Mouse (Mus musculus) MN1 (cell line): ENCODE measurements around the gene Dnah17.

Source experiments
- DNase-seq: peaks from one replicate; pipeline ENCODE4 v3.0.0-alpha.2; 2016; ENCODE audit warnings: low spot score

Dnah17 gene

GRCm38 (mm10) chr11:118085176-118085575 is 45.3 kb downstream of the Dnah17 start:
- DNase-seq, result no peak

- no peak for DNase-seq
Observed at GRCm38 (mm10) chr11:118084266-118084665, 46.2 kb downstream of the Dnah17 start.

DNA sequence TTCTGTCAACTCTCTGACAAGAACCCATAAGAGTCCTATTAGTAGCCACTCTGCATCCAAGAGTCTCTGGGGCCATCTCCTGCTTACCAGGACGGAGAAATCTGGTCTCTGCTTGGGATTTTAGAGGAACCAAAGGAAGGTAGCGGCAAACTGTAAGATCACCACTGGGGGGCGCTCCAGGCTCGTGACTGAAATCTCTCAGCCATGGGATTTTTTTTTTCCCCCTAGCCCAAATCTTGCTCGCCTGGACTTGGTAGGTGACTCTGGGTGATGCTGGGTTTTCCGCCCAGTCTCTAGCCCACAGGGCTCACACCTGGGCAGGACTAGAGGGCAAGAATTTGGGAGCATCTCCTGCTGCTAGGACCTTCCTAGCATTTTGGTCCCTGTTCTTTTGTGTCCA is 46.6 kb downstream of the Dnah17 start:
- peak; percentile 65 for DNase-seq

- DNase-seq, result no peak
Observed at GRCm38 (mm10) chr11:118082294-118082693, 48.1 kb downstream of the Dnah17 start.

- DNase-seq, result no peak
Observed at GRCm38 (mm10) chr11:118079750-118080149, 50.7 kb downstream of the Dnah17 start.

DNA sequence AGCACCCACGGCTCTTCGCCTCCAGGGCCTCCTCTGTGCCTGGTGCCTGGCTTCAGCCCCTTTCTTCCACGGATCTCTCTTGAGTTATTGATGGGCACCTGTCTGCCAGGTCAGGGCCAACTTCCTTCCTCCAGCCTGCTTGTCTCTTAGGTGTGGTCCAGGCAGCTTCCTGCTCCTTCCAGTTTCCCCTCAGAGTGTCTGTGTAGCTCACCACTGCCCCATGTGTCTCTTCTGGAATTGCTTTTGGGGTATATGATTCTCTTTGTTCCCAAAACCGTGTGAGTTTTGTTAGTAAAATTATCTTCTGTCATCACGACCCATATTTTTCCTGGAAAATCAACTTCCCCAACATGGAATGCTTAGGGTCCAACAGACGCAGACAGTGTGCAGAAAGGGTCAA is 53.5 kb downstream of the Dnah17 start:
- DNase-seq, result no peak

GRCm38 (mm10) chr11:118075035-118075522 is 55.4 kb downstream of the Dnah17 start:
- peak; percentile 61 for DNase-seq

GRCm38 (mm10) chr11:118071227-118071912 is 59.1 kb downstream of the Dnah17 start:
- DNase-seq, result no peak

DNA sequence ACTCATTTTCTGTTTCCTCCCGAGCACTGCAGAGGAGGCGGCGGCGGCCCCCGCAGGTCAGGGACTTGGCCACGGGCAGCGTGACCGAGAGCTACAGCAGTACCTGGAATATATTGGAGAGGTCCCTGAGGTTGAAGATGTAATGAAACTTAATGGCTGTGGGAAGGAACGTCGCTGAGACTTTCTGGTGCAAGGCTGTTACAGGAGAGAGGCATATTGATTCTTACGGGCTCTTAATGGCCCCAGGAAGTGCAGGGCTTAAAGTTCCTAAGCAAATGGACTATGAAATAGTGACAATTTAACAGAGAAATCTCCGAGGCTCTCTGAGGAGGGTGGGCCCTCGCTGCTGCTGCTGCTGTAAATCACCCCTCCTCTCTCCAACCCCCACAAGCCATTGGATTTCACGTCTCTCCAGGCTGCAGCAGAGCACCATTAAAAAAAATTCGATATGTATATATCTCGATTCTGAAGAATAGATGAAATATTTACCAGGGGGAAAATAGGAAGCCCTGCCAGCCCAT is 61.6 kb downstream of the Dnah17 start:
- no peak for DNase-seq

- no peak for DNase-seq
Observed at GRCm38 (mm10) chr11:118067588-118067987, 62.8 kb downstream of the Dnah17 start.

- no peak for DNase-seq
Observed at GRCm38 (mm10) chr11:118060038-118060437, 70.4 kb downstream of the Dnah17 start.

- peak; percentile 11 for DNase-seq
Observed at GRCm38 (mm10) chr11:118058872-118059271, 71.6 kb downstream of the Dnah17 start.

- DNase-seq, result no peak
Observed at GRCm38 (mm10) chr11:118058367-118058766, 72.1 kb downstream of the Dnah17 start.

DNA sequence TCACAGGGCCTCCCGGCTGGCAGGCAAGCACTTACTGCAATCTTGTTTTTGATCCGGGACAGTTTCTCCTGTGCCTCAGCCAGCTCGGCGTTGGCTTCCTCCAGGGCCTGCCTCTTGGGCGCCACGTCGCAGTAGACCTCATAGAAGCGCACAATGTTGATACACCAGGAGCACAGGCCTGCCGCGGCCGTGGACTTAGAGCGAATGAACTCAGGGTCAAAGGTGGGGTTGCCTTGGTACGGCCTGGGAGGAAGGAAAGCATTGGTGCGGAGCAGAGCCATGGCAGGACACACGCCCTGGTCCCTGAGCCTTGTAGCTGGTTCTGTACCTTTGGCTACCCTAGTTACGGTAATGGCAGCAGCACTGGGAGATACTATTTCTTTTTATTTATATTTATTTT is 80.3 kb downstream of the Dnah17 start:
- no peak for DNase-seq

- DNase-seq, result no peak
Observed at GRCm38 (mm10) chr11:118049641-118050040, 80.8 kb downstream of the Dnah17 start.

DNA sequence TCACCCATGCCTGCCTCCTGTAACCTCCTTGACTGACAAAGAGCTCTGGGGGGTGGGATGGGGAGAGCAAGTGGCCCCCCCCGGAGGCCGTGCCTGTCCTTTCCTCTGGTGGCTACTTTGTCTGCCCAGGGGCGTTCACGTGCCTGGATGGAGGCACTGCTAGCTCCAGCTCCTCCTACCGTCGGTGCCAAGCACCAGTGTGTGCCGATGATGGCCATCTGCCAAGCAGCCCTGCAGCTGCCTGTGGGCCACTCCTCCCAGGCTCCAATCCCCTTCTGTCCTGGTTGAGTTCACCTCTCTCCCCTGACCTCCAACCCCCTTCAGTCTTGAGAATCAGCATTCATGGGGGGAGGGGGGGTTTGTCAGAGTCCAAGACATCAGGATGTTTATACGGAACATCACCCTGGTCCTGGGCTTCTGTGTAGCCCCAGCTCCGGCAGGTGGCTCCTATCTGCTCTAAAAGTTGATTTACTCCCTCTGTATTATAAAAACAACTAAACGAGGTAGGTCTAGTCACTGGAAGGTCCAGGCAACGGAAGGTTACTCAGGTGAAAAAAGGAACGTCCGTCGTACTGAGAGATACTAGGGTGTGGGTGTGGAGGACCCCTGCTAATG is 87.0 kb downstream of the Dnah17 start:
- DNase-seq, result peak; percentile 80

- peak; percentile 48 for DNase-seq
Observed at GRCm38 (mm10) chr11:118042791-118043190, 87.6 kb downstream of the Dnah17 start.

DNA sequence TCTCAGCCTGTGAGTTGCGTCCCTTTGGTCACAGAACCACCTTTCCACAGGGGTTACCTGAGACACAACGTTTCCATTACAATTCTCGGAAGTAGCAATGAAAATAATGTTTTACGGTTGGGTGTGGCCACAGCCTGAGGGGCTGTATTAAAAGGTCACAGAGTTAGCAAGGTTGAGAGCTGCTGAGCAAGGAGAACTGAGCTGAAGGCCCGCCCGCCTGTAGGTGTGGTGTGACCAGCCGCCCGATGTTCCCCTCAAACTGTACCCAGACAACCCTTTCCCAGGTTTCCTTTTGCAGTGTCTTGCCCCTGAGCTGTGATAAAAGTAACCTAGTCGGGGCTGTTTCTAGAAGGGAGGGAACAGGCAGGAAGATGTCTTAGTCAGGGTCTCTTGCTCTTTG is 95.4 kb downstream of the Dnah17 start:
- no peak for DNase-seq

GRCm38 (mm10) chr11:118034395-118034794 is 96.0 kb downstream of the Dnah17 start:
- DNase-seq, result no peak

DNA sequence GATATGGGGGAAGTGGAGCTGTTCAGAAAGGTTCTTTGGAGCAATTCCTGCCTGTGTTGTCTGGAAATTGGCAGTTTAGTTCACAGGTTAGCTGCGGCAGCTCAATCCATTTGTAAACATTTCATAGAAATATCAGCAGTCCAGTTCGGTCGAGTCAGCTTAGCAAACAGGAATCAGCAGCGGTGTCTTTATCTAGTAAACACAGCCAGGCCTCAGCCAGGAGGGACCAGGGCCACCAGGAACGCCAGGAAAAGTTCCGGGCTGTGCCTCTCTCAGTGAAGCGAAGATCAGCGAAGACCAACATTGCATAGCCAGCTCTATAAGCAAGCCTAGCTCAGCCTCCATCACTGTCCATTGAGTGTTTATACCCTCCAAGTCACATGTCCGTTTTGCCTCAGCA is 99.3 kb downstream of the Dnah17 start:
- DNase-seq, result no peak

DNA sequence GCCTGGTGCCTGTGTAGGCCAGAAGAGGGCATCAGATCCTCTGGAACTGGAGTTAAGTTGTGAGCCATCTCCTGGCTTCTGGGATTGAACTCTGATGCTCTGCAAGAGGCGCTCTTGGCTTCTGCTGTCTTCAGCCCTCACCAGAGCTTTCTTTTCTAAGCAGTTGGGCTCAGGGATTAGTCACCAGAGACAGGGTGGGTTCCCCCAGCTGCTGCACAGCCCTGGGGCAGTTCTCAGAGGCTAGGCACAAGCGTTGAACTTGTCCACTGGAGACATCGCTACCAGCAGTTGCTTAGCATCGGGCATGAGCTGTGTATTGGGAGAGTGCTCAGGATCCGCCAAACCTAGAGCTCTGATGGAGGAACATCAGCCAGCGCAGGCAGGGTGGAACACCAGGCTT is 101.3 kb downstream of the Dnah17 start:
- no peak for DNase-seq

- DNase-seq, result no peak
Observed at GRCm38 (mm10) chr11:118024111-118024510, 106.3 kb downstream of the Dnah17 start.

GRCm38 (mm10) chr11:118023475-118023874 is 107.0 kb downstream of the Dnah17 start:
- no peak for DNase-seq
